Mouse (Mus musculus) cerebellum, adult 2 months (tissue): Measurements from ENCODE around the gene Tmem95. TPM values are rescaled to one million over a fixed set of nuclear protein-coding genes. Genes with fewer than 3 reads are reported as not detected.

Experiments
- DNase-seq, 2 experiments: peaks; one replicate each; pipeline ENCODE4 v3.0.0; 2021
- H3K27ac ChIP-seq: fragments of 200-500 bp; 2 replicates; pipeline ENCODE4 v1.5.1; 2012; ENCODE audit warnings: low read length, control low read depth, inconsistent platforms; ENCODE audit not compliant: insufficient read depth
- H3K27me3 ChIP-seq: fragments of 200-500 bp; 2 replicates; pipeline ENCODE4 v1.6.1; 2012; ENCODE audit warnings: inconsistent platforms, mild to moderate bottlenecking, low read length, moderate library complexity; ENCODE audit not compliant: control insufficient read depth, insufficient read depth
- H3K4me1 ChIP-seq: fragments of 200-500 bp; 2 replicates; pipeline ENCODE4 v1.6.1; 2011; ENCODE audit warnings: low read length; ENCODE audit not compliant: control insufficient read depth, insufficient read depth
- H3K4me3 ChIP-seq: fragments of 200-500 bp; replicated peaks from 2 replicates; pipeline ENCODE3; 2011; ENCODE audit warnings: mild to moderate bottlenecking, low read depth, low read length, control low read depth; ENCODE audit not compliant: insufficient read depth
- CTCF ChIP-seq: fragments of 200-500 bp; IDR thresholded peaks from 2 replicates; pipeline ENCODE4 v1.5.1; 2011; ENCODE audit warnings: low read depth, mild to moderate bottlenecking, control low read depth, low read length, moderate library complexity, borderline replicate concordance; ENCODE audit not compliant: insufficient read depth
- POLR2A ChIP-seq: fragments of 200-500 bp; IDR thresholded peaks from 2 replicates; pipeline ENCODE4 v1.6.1; 2011; ENCODE audit warnings: low read length, control low read depth, borderline replicate concordance; ENCODE audit not compliant: insufficient read depth
- WGBS: fragments of 180-500 bp; shearing (Covaris S2); methylation state at CpG from one replicate; pipeline ENCODE4 v1.1.7; 2018; 5-methylcytosine and 5-hydroxymethylcytosine counted together
- polyA plus RNA-seq: library from polyadenylated mRNA; depleted of rRNA; stranded (reverse); fragments of >200 nt; gene quantifications from 2 replicates; pipeline ENCODE4 v1.2.3, GENCODE M21; 2012; rRNA removed

Tmem95 gene
- polyA plus RNA-seq, 1 experiment: not detected

GRCm38 (mm10) chr11:69835326-69835965 is 42.4 kb downstream of the Tmem95 start:
- DNase-seq: no peak
- Histone ChIP-seq H3K4me1 (peaks cover 5% of the 10 kb centered on the region), H3K4me3 (peak overlapping the region; percentile 98), H3K27me3 (no peaks in the 10 kb centered on the region), H3K27ac (no peak overlapping the region)
- TF ChIP-seq POLR2A (no peak), CTCF (no peak)
- WGBS: 16% methylated on average over 9 of the region's 9 CpGs

- DNase-seq: peak; percentile 37 to 57
- no peak for TF ChIP-seq CTCF
- no peak for TF ChIP-seq POLR2A
- peaks cover 5% of the 10 kb centered on the region; the same call in 1 of the 2 replicates for H3K4me1 ChIP-seq
- peak overlapping the region; percentile 6 for H3K4me3 ChIP-seq
- H3K27ac ChIP-seq: no peak overlapping the region
- 13% methylated on average over 45 of the region's 48 CpGs for WGBS
- no peaks in the 10 kb centered on the region for H3K27me3 ChIP-seq
Measured at GRCm38 (mm10) chr11:69834001-69834549, 43.7 kb downstream of the Tmem95 start.

- no peak overlapping the region for H3K4me3 ChIP-seq
- peaks cover 5% of the 10 kb centered on the region; the same call in 1 of the 2 replicates for H3K4me1 ChIP-seq
- no peak for TF ChIP-seq POLR2A
- TF ChIP-seq CTCF: no peak
- WGBS: 58% methylated on average over 8 of the region's 8 CpGs
- H3K27ac ChIP-seq: no peak overlapping the region
- DNase-seq: no peak
- no peaks in the 10 kb centered on the region for H3K27me3 ChIP-seq
Measured at GRCm38 (mm10) chr11:69833554-69833953, 44.3 kb downstream of the Tmem95 start.

GRCm38 (mm10) chr11:69828832-69829231 is 49.0 kb downstream of the Tmem95 start:
- WGBS: 47% methylated on average over 5 of the region's 5 CpGs
- DNase-seq: no peak
- no peak overlapping the region for H3K4me3 ChIP-seq
- no peak for TF ChIP-seq CTCF
- TF ChIP-seq POLR2A: no peak
- H3K27me3 ChIP-seq: no peaks in the 10 kb centered on the region
- no peak overlapping the region for H3K27ac ChIP-seq
- H3K4me1 ChIP-seq: peaks cover 12% of the 10 kb centered on the region

Other genes with a start within 250 kb of the Tmem95 start
- gene Fxr2, start 245.0 kb downstream of the Tmem95 start, polyA plus RNA-seq: 176 and 183 TPM in 2 replicates
- gene Sox15, start 222.7 kb downstream of the Tmem95 start, polyA plus RNA-seq: not detected in 2 replicates
- 115 and 120 TPM in 2 replicates for gene Mpdu1, start 215.4 kb downstream of the Tmem95 start, polyA plus RNA-seq
- gene Cd68, start 211.9 kb downstream of the Tmem95 start, polyA plus RNA-seq: 3.7 and 4.5 TPM in 2 replicates
- gene Eif4a1, start 205.6 kb downstream of the Tmem95 start, polyA plus RNA-seq: 316 and 321 TPM in 2 replicates
- 110 and 152 TPM in 2 replicates for gene Senp3, start 195.9 kb downstream of the Tmem95 start, polyA plus RNA-seq
- 4.8 and 4.9 TPM in 2 replicates for gene Tnfsf13, start 192.2 kb downstream of the Tmem95 start, polyA plus RNA-seq
- 31.2 and 35.3 TPM in 2 replicates for gene Tnfsf12, start 182.2 kb downstream of the Tmem95 start, polyA plus RNA-seq
- gene Tnfsfm13, start 181.9 kb downstream of the Tmem95 start, polyA plus RNA-seq: 3.3 and 4.2 TPM in 2 replicates
- gene Polr2a, start 119.4 kb downstream of the Tmem95 start, polyA plus RNA-seq: 35.3 and 42.3 TPM in 2 replicates
- gene Slc35g3, start 116.0 kb downstream of the Tmem95 start, polyA plus RNA-seq: not detected in 2 replicates
- 69.8 and 71.1 TPM in 2 replicates for gene Zbtb4, start 112.1 kb downstream of the Tmem95 start, polyA plus RNA-seq
- 1.6 and 2.9 TPM in 2 replicates for gene Chrnb1, start 82.1 kb downstream of the Tmem95 start, polyA plus RNA-seq
- 47.0 and 49.4 TPM in 2 replicates for gene Fgf11, start 76.2 kb downstream of the Tmem95 start, polyA plus RNA-seq
- gene Tmem102, start 72.4 kb downstream of the Tmem95 start, polyA plus RNA-seq: 0.28 and 0.36 TPM in 2 replicates
- not detected in 2 replicates for gene Gm39566, start 62.7 kb downstream of the Tmem95 start, polyA plus RNA-seq
- gene Spem2, start 59.6 kb downstream of the Tmem95 start, polyA plus RNA-seq: not detected in 2 replicates
- gene Spem1, start 55.8 kb downstream of the Tmem95 start, polyA plus RNA-seq: 1.4 TPM in 2 replicates
- gene Nlgn2, start 40.2 kb downstream of the Tmem95 start, polyA plus RNA-seq: 116 and 122 TPM in 2 replicates
- 200 and 210 TPM in 2 replicates for gene Tmem256, start 39.5 kb downstream of the Tmem95 start, polyA plus RNA-seq
- gene Plscr3, start 31.6 kb downstream of the Tmem95 start, polyA plus RNA-seq: 34.2 and 36.9 TPM in 2 replicates
- 0.21 and 0.39 TPM in 2 replicates for gene Tnk1, start 19.3 kb downstream of the Tmem95 start, polyA plus RNA-seq
- gene Kctd11, start 3.4 kb upstream of the Tmem95 start, polyA plus RNA-seq: 1.9 and 2.2 TPM in 2 replicates
- gene Acap1, start 17.5 kb upstream of the Tmem95 start, polyA plus RNA-seq: 0.18 and 0.24 TPM in 2 replicates
- gene 2810408A11Rik, start 23.0 kb upstream of the Tmem95 start, polyA plus RNA-seq: 0.36 and 0.43 TPM in 2 replicates
- 119 and 128 TPM in 2 replicates for gene Neurl4, start 23.1 kb upstream of the Tmem95 start, polyA plus RNA-seq
- 78.9 and 87.5 TPM in 2 replicates for gene Gps2, start 35.9 kb upstream of the Tmem95 start, polyA plus RNA-seq
- 514 and 533 TPM in 2 replicates for gene Eif5a, start 43.9 kb upstream of the Tmem95 start, polyA plus RNA-seq
- 16.5 and 16.8 TPM in 2 replicates for gene Ybx2, start 57.8 kb upstream of the Tmem95 start, polyA plus RNA-seq
- 5.9 and 7.2 TPM in 2 replicates for gene Slc2a4, start 70.2 kb upstream of the Tmem95 start, polyA plus RNA-seq
- gene Cldn7, start 86.8 kb upstream of the Tmem95 start, polyA plus RNA-seq: 0.33 TPM in 1 of 2 replicates, not detected in the other
- 93.9 and 108 TPM in 2 replicates for gene Ctdnep1, start 103.1 kb upstream of the Tmem95 start, polyA plus RNA-seq
- gene Elp5, start 104.5 kb upstream of the Tmem95 start, polyA plus RNA-seq: 106 and 109 TPM in 2 replicates
- gene Gabarap, start 113.1 kb upstream of the Tmem95 start, polyA plus RNA-seq: 344 and 366 TPM in 2 replicates
- gene Phf23, start 117.8 kb upstream of the Tmem95 start, polyA plus RNA-seq: 41.8 and 44.4 TPM in 2 replicates
- 27.2 and 28.9 TPM in 2 replicates for gene Dvl2, start 122.6 kb upstream of the Tmem95 start, polyA plus RNA-seq
- gene Acadvl, start 137.4 kb upstream of the Tmem95 start, polyA plus RNA-seq: 104 and 112 TPM in 2 replicates
- gene Dlg4, start 138.9 kb upstream of the Tmem95 start, polyA plus RNA-seq: 352 and 374 TPM in 2 replicates
- gene Asgr1, start 176.1 kb upstream of the Tmem95 start, polyA plus RNA-seq: 13.8 and 17.1 TPM in 2 replicates
- 0.11 and 0.17 TPM in 2 replicates for gene Asgr2, start 214.6 kb upstream of the Tmem95 start, polyA plus RNA-seq